Mouse (Mus musculus): ENCODE measurements at regions not wholly inside any gene's neighbourhood (a gene's known extent, or its start where the extent isn't known, plus 50 kb on each side); places are given as distances from the start of the nearest gene placed in this dataset.

DNA sequence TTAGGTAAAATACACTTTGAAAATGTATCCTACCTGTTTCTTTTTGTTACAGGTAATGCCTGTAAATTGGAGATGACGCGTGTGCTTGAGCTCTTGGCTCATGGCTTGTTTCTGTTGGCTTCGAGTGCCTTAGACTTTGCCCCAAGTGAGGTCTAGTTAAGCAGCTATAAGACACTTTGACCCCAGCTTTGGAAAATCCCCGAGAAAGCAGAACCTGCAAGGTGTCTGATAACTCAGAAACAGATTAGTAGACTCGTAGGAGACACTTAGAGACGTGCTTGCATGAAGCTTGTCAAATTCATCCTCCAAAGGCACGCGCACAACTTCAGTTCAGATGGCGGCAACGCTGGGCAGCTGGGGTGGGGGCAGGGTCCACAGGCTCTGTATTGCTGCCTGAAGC lies 153.8 kb downstream of the Pmp22 start:
- H3K4me2 ChIP-seq (replicated peaks; ENCODE audit: low read depth, low read length): no peak overlapping the region
- ATAC-seq: no peak
- DNase-seq (ENCODE audit: low spot score): no peak
- no peaks in the 10 kb centered on the region for H3K4me1 ChIP-seq (ENCODE audit: insufficient read depth, low read depth, low read length)
- H3K9ac ChIP-seq (replicated peaks; ENCODE audit: low read depth): no peak overlapping the region
- TF ChIP-seq CTCF (IDR thresholded peaks at IDR 0.05) (no peak), EP300 (IDR thresholded peaks at IDR 0.05) (no peak)
- 53% methylated on average over 10 of the region's 10 CpGs for whole genome bisulfite sequencing
- no peak overlapping the region for H3K4me3 ChIP-seq (ENCODE audit: low read depth, low read length)
- no peak overlapping the region for H3K27ac ChIP-seq (ENCODE audit: low read length)
- H3K27me3 ChIP-seq (replicated peaks; ENCODE audit: insufficient read depth, low read length): no peaks in the 10 kb centered on the region
- no peaks in the 10 kb centered on the region for H3K36me3 ChIP-seq (ENCODE audit: insufficient read depth, low read length)
- H3K9me3 ChIP-seq (ENCODE audit: low read length): no peaks in the 10 kb centered on the region

DNA sequence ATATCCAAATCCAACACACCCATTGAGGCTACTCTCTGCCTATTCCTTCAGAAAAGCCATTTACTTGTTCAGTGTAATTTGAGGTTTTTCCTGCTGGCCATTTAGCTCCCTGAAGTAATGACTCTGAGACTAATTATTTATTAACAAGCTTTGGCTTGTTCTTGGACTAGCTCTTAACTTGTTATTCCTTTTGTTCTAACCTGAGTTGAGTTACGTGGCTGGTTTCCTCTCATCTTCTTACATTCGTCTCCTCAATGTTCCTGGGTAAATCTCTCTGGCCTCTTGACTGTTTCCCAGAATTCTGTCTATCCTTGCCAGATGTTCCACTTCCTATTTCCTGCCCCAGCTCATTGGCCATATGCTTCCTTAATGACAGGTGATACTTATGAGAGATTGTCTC lies 157.2 kb downstream of the Pmp22 start:
- Histone ChIP-seq H3K9ac (replicated peaks; ENCODE audit: low read depth) (no peak overlapping the region), H3K36me3 (ENCODE audit: insufficient read depth, low read length) (no peaks in the 10 kb centered on the region), H3K4me3 (ENCODE audit: low read depth, low read length) (no peak overlapping the region), H3K4me1 (ENCODE audit: insufficient read depth, low read depth, low read length) (no peaks in the 10 kb centered on the region), H3K9me3 (ENCODE audit: low read length) (no peaks in the 10 kb centered on the region), H3K27me3 (replicated peaks; ENCODE audit: insufficient read depth, low read length) (no peaks in the 10 kb centered on the region), H3K27ac (ENCODE audit: low read length) (no peak overlapping the region), H3K4me2 (replicated peaks; ENCODE audit: low read depth, low read length) (no peak overlapping the region)
- ATAC-seq (no peak), DNase-seq (ENCODE audit: low spot score) (no peak)
- no peak for TF ChIP-seq EP300 (IDR thresholded peaks at IDR 0.05)
- TF ChIP-seq CTCF (IDR thresholded peaks at IDR 0.05): no peak
- WGBS: 75% methylated on average over 2 of the region's 2 CpGs

DNA sequence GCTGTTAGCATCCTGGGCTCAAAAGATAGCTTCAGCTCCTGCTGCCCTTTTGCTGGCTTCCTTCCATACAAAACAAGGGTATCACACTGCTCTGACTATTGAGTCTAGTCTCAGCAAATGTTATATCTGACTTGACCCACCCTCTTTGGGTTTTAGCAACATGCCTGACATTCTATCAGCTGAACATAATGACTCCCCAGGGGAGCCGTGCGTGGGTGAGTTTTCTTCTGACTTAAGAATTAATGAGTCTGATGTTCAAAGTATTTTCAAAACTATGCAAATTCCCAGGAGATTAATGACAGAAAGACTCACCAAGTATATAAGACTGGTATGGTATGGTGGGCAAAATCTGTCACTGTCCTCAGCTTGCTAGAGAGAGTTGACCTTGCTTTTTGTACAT lies 159.0 kb downstream of the Pmp22 start:
- no peaks in the 10 kb centered on the region for H3K27me3 ChIP-seq (replicated peaks; ENCODE audit: insufficient read depth, low read length)
- DNase-seq (ENCODE audit: low spot score): no peak

DNA sequence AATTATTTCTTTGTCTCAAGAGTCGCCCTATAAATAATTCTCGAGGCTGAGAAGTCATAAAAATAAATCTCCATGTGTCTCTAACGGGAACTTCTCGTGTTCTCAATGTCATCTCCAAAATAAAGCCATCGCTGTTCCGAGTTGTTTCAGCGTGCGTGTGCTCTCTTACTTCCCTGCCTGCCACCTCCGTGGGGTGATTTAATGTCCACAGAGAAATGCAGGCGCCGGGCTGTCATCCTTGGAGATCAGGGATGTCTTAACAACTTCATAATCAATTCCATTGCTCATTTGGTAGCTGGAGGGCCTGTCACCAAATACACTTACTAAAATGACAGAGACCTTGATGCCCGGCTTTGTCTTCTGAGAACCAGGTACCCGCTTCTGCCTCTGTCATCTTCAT lies 161.8 kb downstream of the Pmp22 start:
- Histone ChIP-seq H3K9me3 (ENCODE audit: low read length) (no peaks in the 10 kb centered on the region), H3K9ac (replicated peaks; ENCODE audit: low read depth) (no peak overlapping the region), H3K27me3 (replicated peaks; ENCODE audit: insufficient read depth, low read length) (no peaks in the 10 kb centered on the region), H3K4me2 (replicated peaks; ENCODE audit: low read depth, low read length) (no peak overlapping the region), H3K36me3 (ENCODE audit: insufficient read depth, low read length) (no peaks in the 10 kb centered on the region), H3K4me1 (ENCODE audit: insufficient read depth, low read depth, low read length) (no peaks in the 10 kb centered on the region), H3K4me3 (ENCODE audit: low read depth, low read length) (no peak overlapping the region), H3K27ac (ENCODE audit: low read length) (no peak overlapping the region)
- ATAC-seq: no peak
- WGBS: 82% methylated on average over 13 of the region's 13 CpGs
- no peak for DNase-seq (ENCODE audit: low spot score)
- TF ChIP-seq CTCF (IDR thresholded peaks at IDR 0.05) (no peak), EP300 (IDR thresholded peaks at IDR 0.05) (no peak)

More for the DNA sequence above, 159.0 kb downstream of the Pmp22 start:
- WGBS: 48% methylated on average over 2 of the region's 2 CpGs
- H3K9me3 ChIP-seq (ENCODE audit: low read length): no peaks in the 10 kb centered on the region
- H3K9ac ChIP-seq (replicated peaks; ENCODE audit: low read depth): no peak overlapping the region
- H3K4me3 ChIP-seq (ENCODE audit: low read depth, low read length): no peak overlapping the region
- no peaks in the 10 kb centered on the region for H3K4me1 ChIP-seq (ENCODE audit: insufficient read depth, low read depth, low read length)
- H3K36me3 ChIP-seq (ENCODE audit: insufficient read depth, low read length): no peaks in the 10 kb centered on the region
- no peak overlapping the region for H3K27ac ChIP-seq (ENCODE audit: low read length)
- no peak overlapping the region for H3K4me2 ChIP-seq (replicated peaks; ENCODE audit: low read depth, low read length)
- no peak for ATAC-seq
- TF ChIP-seq EP300 (IDR thresholded peaks at IDR 0.05) (no peak), CTCF (IDR thresholded peaks at IDR 0.05) (no peak)

DNA sequence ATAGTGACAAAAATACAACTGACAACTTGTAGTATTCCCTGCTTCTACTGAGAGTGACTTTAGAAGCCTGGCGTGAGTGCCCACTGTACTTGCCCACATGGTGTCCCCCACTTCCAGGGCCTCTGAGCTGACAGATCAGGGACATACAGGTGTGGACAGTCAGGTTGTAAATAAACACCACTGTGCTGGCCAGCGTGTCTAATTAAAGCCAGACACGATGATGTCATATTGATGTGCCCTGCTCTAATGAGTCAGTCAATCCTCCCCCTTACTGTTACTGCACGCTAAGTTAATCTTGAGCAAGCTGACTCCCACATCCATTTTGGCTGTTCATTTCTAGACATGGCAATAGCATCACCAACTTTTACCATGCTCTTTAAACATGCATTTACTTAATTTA lies 164.7 kb downstream of the Pmp22 start:
- Histone ChIP-seq H3K36me3 (ENCODE audit: insufficient read depth, low read length) (no peaks in the 10 kb centered on the region), H3K4me1 (ENCODE audit: insufficient read depth, low read depth, low read length) (no peaks in the 10 kb centered on the region), H3K4me2 (replicated peaks; ENCODE audit: low read depth, low read length) (no peak overlapping the region), H3K9ac (replicated peaks; ENCODE audit: low read depth) (no peak overlapping the region), H3K9me3 (ENCODE audit: low read length) (no peaks in the 10 kb centered on the region), H3K27me3 (replicated peaks; ENCODE audit: insufficient read depth, low read length) (no peaks in the 10 kb centered on the region), H3K27ac (ENCODE audit: low read length) (no peak overlapping the region), H3K4me3 (ENCODE audit: low read depth, low read length) (no peak overlapping the region)
- TF ChIP-seq CTCF (IDR thresholded peaks at IDR 0.05) (no peak), EP300 (IDR thresholded peaks at IDR 0.05) (no peak)
- ATAC-seq (no peak), DNase-seq (ENCODE audit: low spot score) (no peak)
- WGBS: 72% methylated on average over 4 of the region's 4 CpGs

DNA sequence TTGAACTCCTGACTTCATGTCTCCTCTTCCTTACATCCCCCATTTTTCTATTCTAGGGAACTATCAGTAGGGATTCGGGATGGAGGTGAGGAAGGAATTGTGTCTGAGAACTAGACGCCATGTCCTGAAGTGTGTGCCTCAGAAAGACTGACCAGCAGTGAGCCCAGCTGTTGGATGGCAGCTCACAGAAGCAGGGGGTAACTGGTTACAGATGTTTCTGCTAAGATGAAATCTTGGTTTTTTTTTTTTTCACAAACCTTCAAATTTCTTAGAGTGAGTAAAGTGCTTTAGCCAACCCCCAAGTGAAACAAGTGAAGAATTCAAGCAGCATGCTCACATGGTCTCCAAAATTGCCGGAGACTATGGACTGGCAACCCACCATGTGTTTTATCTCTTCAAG lies 165.7 kb downstream of the Pmp22 start:
- Histone ChIP-seq H3K4me2 (replicated peaks; ENCODE audit: low read depth, low read length) (no peak overlapping the region), H3K9ac (replicated peaks; ENCODE audit: low read depth) (no peak overlapping the region), H3K4me3 (ENCODE audit: low read depth, low read length) (no peak overlapping the region), H3K27me3 (replicated peaks; ENCODE audit: insufficient read depth, low read length) (no peaks in the 10 kb centered on the region), H3K27ac (ENCODE audit: low read length) (no peak overlapping the region), H3K4me1 (ENCODE audit: insufficient read depth, low read depth, low read length) (no peaks in the 10 kb centered on the region), H3K36me3 (ENCODE audit: insufficient read depth, low read length) (no peaks in the 10 kb centered on the region), H3K9me3 (ENCODE audit: low read length) (no peaks in the 10 kb centered on the region)
- DNase-seq (ENCODE audit: low spot score) (no peak), ATAC-seq (no peak)
- WGBS: 73% methylated on average over 3 of the region's 3 CpGs
- TF ChIP-seq EP300 (IDR thresholded peaks at IDR 0.05) (no peak), CTCF (IDR thresholded peaks at IDR 0.05) (no peak)

DNA sequence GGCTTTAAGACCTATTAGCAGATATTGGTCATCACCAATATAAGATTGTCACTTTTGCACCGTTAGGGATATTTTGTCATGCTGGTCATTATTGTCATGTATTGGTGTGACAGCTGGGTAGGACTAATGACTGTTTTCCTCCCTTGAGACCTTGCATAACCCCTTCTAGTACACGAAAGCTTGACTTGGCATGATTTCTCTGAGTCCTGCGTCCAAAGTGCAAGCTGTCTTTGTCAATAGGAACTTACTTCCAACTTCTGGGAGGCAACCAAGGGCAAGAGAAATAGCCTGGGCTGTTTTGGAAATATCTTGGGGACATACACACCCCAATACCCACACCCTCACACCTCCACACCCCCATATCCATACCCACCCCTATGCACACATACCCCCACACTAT lies 167.7 kb downstream of the Pmp22 start:
- WGBS: 65% methylated on average over 3 of the region's 3 CpGs

More for the DNA sequence above, 167.7 kb downstream of the Pmp22 start:
- Histone ChIP-seq H3K4me2 (replicated peaks; ENCODE audit: low read depth, low read length) (no peak overlapping the region), H3K27ac (ENCODE audit: low read length) (no peak overlapping the region), H3K9ac (replicated peaks; ENCODE audit: low read depth) (no peak overlapping the region), H3K27me3 (replicated peaks; ENCODE audit: insufficient read depth, low read length) (no peaks in the 10 kb centered on the region), H3K4me3 (ENCODE audit: low read depth, low read length) (no peak overlapping the region), H3K9me3 (ENCODE audit: low read length) (no peaks in the 10 kb centered on the region), H3K4me1 (ENCODE audit: insufficient read depth, low read depth, low read length) (no peaks in the 10 kb centered on the region), H3K36me3 (ENCODE audit: insufficient read depth, low read length) (no peaks in the 10 kb centered on the region)
- ATAC-seq: no peak
- no peak for DNase-seq (ENCODE audit: low spot score)
- TF ChIP-seq CTCF (IDR thresholded peaks at IDR 0.05): no peak
- no peak for TF ChIP-seq EP300 (IDR thresholded peaks at IDR 0.05)
